Mouse (Mus musculus) brain, embryonic 14.5 days (tissue): ENCODE measurements at regions not wholly inside any gene's neighbourhood (a gene's known extent, or its start where the extent isn't known, plus 50 kb on each side); places are given as distances from the start of the nearest gene placed in this dataset.

ENCODE experiments used
- DNase-seq: peaks from one replicate; pipeline ENCODE4 v3.0.0-alpha.2; 2011; ENCODE audit warnings: low read depth
- CTCF ChIP-seq: fragments of 200-500 bp; IDR thresholded peaks from 2 replicates; pipeline ENCODE4 v1.5.1; 2012; ENCODE audit warnings: inconsistent platforms, mild to moderate bottlenecking, moderate library complexity, borderline replicate concordance; ENCODE audit not compliant: insufficient read depth, insufficient read length; ENCODE audit errors: extremely low read depth
- POLR2A ChIP-seq: fragments of 200-500 bp; IDR thresholded peaks from 2 replicates; pipeline ENCODE4 v1.6.1; 2012; ENCODE audit warnings: mild to moderate bottlenecking, inconsistent platforms, borderline replicate concordance; ENCODE audit not compliant: poor library complexity, insufficient read depth, insufficient read length, severe bottlenecking; ENCODE audit errors: extremely low read depth

- TF ChIP-seq CTCF, result no peak
- DNase-seq, result no peak
These were observed 53.2 kb downstream of the Fam43a start for GRCm38 (mm10) chr16:30652692-30653091.

- TF ChIP-seq POLR2A (no peak), CTCF (no peak)
- DNase-seq, result peak; percentile 81
These were observed 54.3 kb downstream of the Fam43a start for GRCm38 (mm10) chr16:30653806-30654205.

- no peak for TF ChIP-seq CTCF
- no peak for TF ChIP-seq POLR2A
- DNase-seq, result no peak
These were observed 54.7 kb downstream of the Fam43a start for GRCm38 (mm10) chr16:30654226-30654625.

- DNase-seq, result peak; percentile 73
- TF ChIP-seq POLR2A (no peak), CTCF (no peak)
These were observed 56.3 kb downstream of the Fam43a start for GRCm38 (mm10) chr16:30655798-30656221.

GRCm38 (mm10) chr16:30656881-30657280, 57.4 kb downstream of the Fam43a start:
- TF ChIP-seq POLR2A (no peak), CTCF (no peak)
- no peak for DNase-seq

- no peak for DNase-seq
- no peak for TF ChIP-seq POLR2A
- TF ChIP-seq CTCF, result no peak
These were observed 59.4 kb downstream of the Fam43a start for GRCm38 (mm10) chr16:30658921-30659320.

- DNase-seq, result no peak
- TF ChIP-seq CTCF, result no peak
- TF ChIP-seq POLR2A, result no peak
These were observed 61.8 kb downstream of the Fam43a start for GRCm38 (mm10) chr16:30661086-30661977.

GRCm38 (mm10) chr16:30663055-30663454, 63.5 kb downstream of the Fam43a start:
- TF ChIP-seq POLR2A, result no peak
- no peak for TF ChIP-seq CTCF
- DNase-seq, result no peak

- DNase-seq, result no peak
- TF ChIP-seq POLR2A (no peak), CTCF (no peak)
These were observed 64.4 kb downstream of the Fam43a start for GRCm38 (mm10) chr16:30663971-30664370.

GRCm38 (mm10) chr16:30664433-30664832, 64.9 kb downstream of the Fam43a start:
- TF ChIP-seq CTCF (no peak), POLR2A (no peak)
- DNase-seq, result no peak

- no peak for DNase-seq
These were observed 66.4 kb downstream of the Fam43a start for GRCm38 (mm10) chr16:30665881-30666280.

GRCm38 (mm10) chr16:30669883-30670282, 70.4 kb downstream of the Fam43a start:
- no peak for DNase-seq
- TF ChIP-seq POLR2A (no peak), CTCF (no peak)

More at GRCm38 (mm10) chr16:30665881-30666280, 66.4 kb downstream of the Fam43a start:
- no peak for TF ChIP-seq CTCF
- TF ChIP-seq POLR2A, result no peak

GRCm38 (mm10) chr16:30671584-30671983, 72.1 kb downstream of the Fam43a start:
- peak; percentile 51 for DNase-seq
- TF ChIP-seq POLR2A (no peak), CTCF (no peak)
